Mouse (Mus musculus): ENCODE data around the gene Dab2. TPM values are rescaled to one million over a fixed set of nuclear protein-coding genes. Genes with fewer than 3 reads are reported as not detected.

The Dab2 gene
- polyA plus RNA-seq, 1 experiment from 2014 or later, result 16.1 TPM

DNA sequence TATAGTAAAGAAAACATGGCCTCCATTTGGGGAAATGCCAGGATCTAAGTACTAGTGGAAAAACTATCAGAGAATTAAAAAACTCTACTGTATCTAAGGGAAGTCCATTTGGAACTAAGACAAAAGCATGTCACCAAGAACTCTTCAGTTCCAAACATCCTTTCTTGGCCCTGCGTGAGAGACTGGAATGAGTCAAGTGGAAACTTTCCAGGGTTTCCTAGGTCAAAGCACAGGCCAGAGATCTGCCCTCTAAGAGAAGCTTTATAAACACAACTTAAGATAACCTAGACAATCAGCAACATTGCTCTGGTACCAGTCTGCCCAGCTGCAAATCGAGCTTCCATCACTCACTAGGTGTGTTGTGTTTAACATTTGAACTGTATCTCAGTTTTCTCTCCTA is 31.8 kb downstream of the Dab2 start:
- H3K4me1 ChIP-seq (replicated peaks; ENCODE audit: control insufficient read depth, insufficient read depth), result no peaks in the 10 kb centered on the region
- no peaks in the 10 kb centered on the region for H3K9me3 ChIP-seq (ENCODE audit: control insufficient read depth, low read length)
- H3K27ac ChIP-seq (replicated peaks), result no peak overlapping the region
- no peaks in the 10 kb centered on the region for H3K27me3 ChIP-seq (ENCODE audit: control insufficient read depth, insufficient read depth, low read length)
- ATAC-seq (ENCODE audit: low FRiP score, low TSS enrichment) (no peak), DNase-seq (ENCODE audit: low spot score) (no peak)
- H3K4me3 ChIP-seq (ENCODE audit: low read depth, low read length), result no peak overlapping the region
- WGBS, result 28% methylated on average over 2 of the region's 2 CpGs
- no peak overlapping the region for H3K4me2 ChIP-seq (replicated peaks; ENCODE audit: low read depth)
- TF ChIP-seq EP300 (optimal IDR thresholded peaks at IDR 0.05) (no peak), CTCF (IDR thresholded peaks at IDR 0.05; ENCODE audit: low read depth) (no peak)
- H3K36me3 ChIP-seq (ENCODE audit: control insufficient read depth, insufficient read depth, low read length), result no peaks in the 10 kb centered on the region
- no peak overlapping the region for H3K9ac ChIP-seq (ENCODE audit: low read length)

DNA sequence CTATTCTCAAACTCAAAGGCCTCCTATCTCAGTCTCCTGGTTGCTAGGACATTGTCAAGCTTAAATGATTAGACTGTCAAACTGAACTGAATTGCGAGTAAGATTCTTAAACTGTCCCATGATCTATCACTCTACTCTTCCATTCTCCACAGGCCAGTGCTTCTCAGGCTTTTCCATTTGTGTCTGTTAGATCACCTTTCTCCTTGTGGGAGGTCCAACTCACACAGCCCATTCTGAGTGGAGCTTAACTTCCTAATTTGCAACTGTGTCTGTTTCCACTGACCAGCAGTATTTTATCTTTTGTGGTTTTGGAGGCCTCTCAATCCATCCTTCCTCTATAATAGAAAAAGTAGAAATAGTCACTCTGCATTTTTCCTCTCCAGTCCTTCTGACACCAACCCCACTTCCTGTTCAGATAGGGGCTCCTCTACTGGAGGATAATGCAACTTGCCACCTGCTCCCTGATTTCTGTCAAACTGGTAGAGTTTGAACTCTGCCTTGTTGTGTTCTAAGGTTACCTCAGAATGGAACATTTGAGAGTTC is 35.1 kb downstream of the Dab2 start:
- no peak for TF ChIP-seq CTCF (IDR thresholded peaks at IDR 0.05; ENCODE audit: low read depth)
- TF ChIP-seq EP300 (optimal IDR thresholded peaks at IDR 0.05), result no peak
- 88% methylated on average over 1 of the region's 1 CpGs for WGBS
- no peak for DNase-seq (ENCODE audit: low spot score)
- Histone ChIP-seq H3K4me1 (replicated peaks; ENCODE audit: control insufficient read depth, insufficient read depth) (no peaks in the 10 kb centered on the region), H3K27me3 (ENCODE audit: control insufficient read depth, insufficient read depth, low read length) (no peaks in the 10 kb centered on the region), H3K9me3 (ENCODE audit: control insufficient read depth, low read length) (no peaks in the 10 kb centered on the region), H3K27ac (replicated peaks) (no peak overlapping the region), H3K4me3 (ENCODE audit: low read depth, low read length) (no peak overlapping the region), H3K4me2 (replicated peaks; ENCODE audit: low read depth) (no peak overlapping the region), H3K9ac (ENCODE audit: low read length) (no peak overlapping the region), H3K36me3 (ENCODE audit: control insufficient read depth, insufficient read depth, low read length) (no peaks in the 10 kb centered on the region)
- ATAC-seq (ENCODE audit: low FRiP score, low TSS enrichment), result no peak

DNA sequence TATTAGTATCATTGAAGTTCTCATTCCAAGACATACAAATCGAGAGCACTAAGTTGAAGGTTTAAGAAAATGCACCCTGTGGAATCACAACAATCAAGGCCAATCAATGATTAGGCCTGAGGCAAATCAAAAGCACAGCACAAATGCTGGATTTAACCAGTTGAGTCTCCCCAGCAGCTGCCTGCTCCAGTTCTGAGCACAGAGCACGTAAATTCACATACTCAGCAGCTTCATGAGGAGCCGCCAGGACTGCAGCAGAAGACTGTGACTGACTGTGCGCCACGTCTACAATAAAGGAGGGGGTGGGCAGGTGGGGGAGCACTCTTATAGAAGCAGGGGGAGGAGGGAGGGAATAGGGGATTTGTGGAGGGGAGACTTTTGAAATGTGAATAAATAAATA is 40.2 kb downstream of the Dab2 start:
- H3K4me1 ChIP-seq (replicated peaks; ENCODE audit: control insufficient read depth, insufficient read depth), result no peaks in the 10 kb centered on the region
- no peak overlapping the region for H3K9ac ChIP-seq (ENCODE audit: low read length)
- H3K4me3 ChIP-seq (ENCODE audit: low read depth, low read length), result no peak overlapping the region
- no peaks in the 10 kb centered on the region for H3K9me3 ChIP-seq (ENCODE audit: control insufficient read depth, low read length)
- TF ChIP-seq EP300 (optimal IDR thresholded peaks at IDR 0.05) (no peak), CTCF (IDR thresholded peaks at IDR 0.05; ENCODE audit: low read depth) (no peak)
- WGBS, result 84% methylated on average over 5 of the region's 5 CpGs
- H3K36me3 ChIP-seq (ENCODE audit: control insufficient read depth, insufficient read depth, low read length), result no peaks in the 10 kb centered on the region
- H3K27ac ChIP-seq (replicated peaks), result no peak overlapping the region
- DNase-seq (ENCODE audit: low spot score) (no peak), ATAC-seq (ENCODE audit: low FRiP score, low TSS enrichment) (no peak)
- no peak overlapping the region for H3K4me2 ChIP-seq (replicated peaks; ENCODE audit: low read depth)
- H3K27me3 ChIP-seq (ENCODE audit: control insufficient read depth, insufficient read depth, low read length), result no peaks in the 10 kb centered on the region

DNA sequence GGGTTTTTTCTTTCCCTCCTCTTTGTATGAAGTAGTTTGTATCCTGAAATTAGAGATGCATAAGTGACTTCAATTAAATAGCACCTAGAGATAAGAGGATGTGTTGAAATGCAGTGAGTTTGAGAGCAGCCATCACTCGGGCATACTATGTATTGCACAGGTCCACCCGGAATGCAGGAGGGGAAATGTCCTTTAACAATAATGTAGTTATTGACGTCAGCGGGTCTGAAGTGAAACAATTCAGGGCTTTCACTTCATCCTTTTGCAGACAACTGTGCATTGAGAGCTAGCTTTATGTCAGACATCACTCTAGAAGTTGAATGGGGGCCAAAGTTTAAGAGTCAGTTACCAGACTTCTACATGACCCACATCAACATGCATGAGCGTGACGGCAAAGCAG is 40.8 kb downstream of the Dab2 start:
- Histone ChIP-seq H3K4me3 (ENCODE audit: low read depth, low read length) (no peak overlapping the region), H3K27ac (replicated peaks) (no peak overlapping the region), H3K4me2 (replicated peaks; ENCODE audit: low read depth) (no peak overlapping the region), H3K9ac (ENCODE audit: low read length) (no peak overlapping the region), H3K9me3 (ENCODE audit: control insufficient read depth, low read length) (no peaks in the 10 kb centered on the region), H3K27me3 (ENCODE audit: control insufficient read depth, insufficient read depth, low read length) (no peaks in the 10 kb centered on the region), H3K4me1 (replicated peaks; ENCODE audit: control insufficient read depth, insufficient read depth) (no peaks in the 10 kb centered on the region), H3K36me3 (ENCODE audit: control insufficient read depth, insufficient read depth, low read length) (no peaks in the 10 kb centered on the region)
- ATAC-seq (ENCODE audit: low FRiP score, low TSS enrichment) (no peak), DNase-seq (ENCODE audit: low spot score) (no peak)
- 72% methylated on average over 6 of the region's 6 CpGs for WGBS
- TF ChIP-seq CTCF (IDR thresholded peaks at IDR 0.05; ENCODE audit: low read depth) (no peak), EP300 (optimal IDR thresholded peaks at IDR 0.05) (no peak)

DNA sequence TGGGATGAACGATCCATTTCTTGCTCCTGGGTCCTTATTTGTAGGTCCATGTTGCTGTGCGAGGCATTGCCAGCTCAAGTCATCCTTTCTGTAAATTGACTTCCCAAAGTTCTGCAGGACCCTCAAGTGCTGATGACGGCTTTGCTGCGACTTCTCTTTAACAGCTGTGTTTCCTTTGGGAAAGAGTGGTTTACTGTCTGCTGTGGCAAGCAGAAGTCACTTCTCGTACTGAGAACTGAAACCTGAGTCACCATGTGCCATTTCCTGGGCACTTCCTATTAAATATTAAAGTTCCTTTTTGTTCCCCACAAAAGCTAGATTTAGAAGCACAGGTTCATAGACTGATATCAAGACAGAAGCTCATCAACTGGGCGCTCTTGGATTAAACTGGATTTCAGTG is 41.8 kb downstream of the Dab2 start:
- DNase-seq (ENCODE audit: low spot score) (no peak), ATAC-seq (ENCODE audit: low FRiP score, low TSS enrichment) (no peak)
- Histone ChIP-seq H3K27ac (replicated peaks) (no peak overlapping the region), H3K9me3 (ENCODE audit: control insufficient read depth, low read length) (no peaks in the 10 kb centered on the region), H3K9ac (ENCODE audit: low read length) (no peak overlapping the region), H3K4me2 (replicated peaks; ENCODE audit: low read depth) (no peak overlapping the region), H3K4me1 (replicated peaks; ENCODE audit: control insufficient read depth, insufficient read depth) (no peaks in the 10 kb centered on the region), H3K27me3 (ENCODE audit: control insufficient read depth, insufficient read depth, low read length) (no peaks in the 10 kb centered on the region), H3K4me3 (ENCODE audit: low read depth, low read length) (no peak overlapping the region), H3K36me3 (ENCODE audit: control insufficient read depth, insufficient read depth, low read length) (no peaks in the 10 kb centered on the region)
- 79% methylated on average over 6 of the region's 6 CpGs for WGBS
- TF ChIP-seq EP300 (optimal IDR thresholded peaks at IDR 0.05) (no peak), CTCF (IDR thresholded peaks at IDR 0.05; ENCODE audit: low read depth) (no peak)

DNA sequence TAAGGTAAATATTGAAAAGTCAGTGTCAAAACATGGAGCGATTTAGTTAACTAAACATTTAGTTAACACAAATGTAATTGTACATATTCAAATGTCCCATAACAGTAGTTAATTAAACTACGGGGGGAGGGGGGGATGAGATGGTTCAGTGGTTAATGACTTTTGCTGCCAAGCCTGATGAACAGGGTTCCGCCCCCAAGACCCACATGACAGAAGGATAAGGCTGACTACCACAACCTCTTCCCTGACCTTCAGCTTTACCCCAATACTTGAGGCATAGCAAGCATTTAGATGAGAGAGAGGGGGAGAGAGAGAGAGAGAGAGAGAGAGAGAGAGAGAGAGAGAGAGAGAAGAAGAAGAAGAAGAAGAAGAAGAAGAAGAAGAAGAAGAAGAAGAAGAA is 54.3 kb downstream of the Dab2 start:
- no peak overlapping the region for H3K4me2 ChIP-seq (replicated peaks; ENCODE audit: low read depth)

More for the DNA sequence above, 54.3 kb downstream of the Dab2 start:
- no peak overlapping the region for H3K9ac ChIP-seq (ENCODE audit: low read length)
- no peaks in the 10 kb centered on the region for H3K36me3 ChIP-seq (ENCODE audit: control insufficient read depth, insufficient read depth, low read length)
- TF ChIP-seq EP300 (optimal IDR thresholded peaks at IDR 0.05) (no peak), CTCF (IDR thresholded peaks at IDR 0.05; ENCODE audit: low read depth) (no peak)
- H3K9me3 ChIP-seq (ENCODE audit: control insufficient read depth, low read length), result no peaks in the 10 kb centered on the region
- H3K4me3 ChIP-seq (ENCODE audit: low read depth, low read length), result no peak overlapping the region
- H3K27me3 ChIP-seq (ENCODE audit: control insufficient read depth, insufficient read depth, low read length), result no peaks in the 10 kb centered on the region
- no peak for DNase-seq (ENCODE audit: low spot score)
- no peak overlapping the region for H3K27ac ChIP-seq (replicated peaks)
- no peak for ATAC-seq (ENCODE audit: low FRiP score, low TSS enrichment)
- 75% methylated on average over 3 of the region's 3 CpGs for WGBS
- no peaks in the 10 kb centered on the region for H3K4me1 ChIP-seq (replicated peaks; ENCODE audit: control insufficient read depth, insufficient read depth)

All from stomach, postnatal 0 days (tissue).